Mouse (Mus musculus) G1E-ER4 (cell line): Measurements from ENCODE around the gene Dsn1. TPM values are rescaled to one million over a fixed set of nuclear protein-coding genes. Genes with fewer than 3 reads are reported as not detected.

Source experiments
- GATA1 ChIP-seq: IDR thresholded peaks from one replicate; pipeline ENCODE4 v1.8.0; 2012; ENCODE audit warnings: low read length, inconsistent platforms
- polyA plus RNA-seq: library from polyadenylated mRNA; stranded (reverse); fragments of >175 nt; gene quantifications from 2 replicates; pipeline ENCODE4 v1.2.3, GENCODE M21; 2012

The Dsn1 gene
- 4.9 and 6.4 TPM in 2 replicates for polyA plus RNA-seq

GRCm38 (mm10) chr2:157006511-157007233 is at the start of gene Dsn1:
TSS of gene Dsn1 (minus strand) at chr2:157007154.
- TF ChIP-seq GATA1 = no peak

- no peak for TF ChIP-seq GATA1
Observed at GRCm38 (mm10) chr2:157055721-157056120, 48.8 kb upstream of the Dsn1 start.

DNA sequence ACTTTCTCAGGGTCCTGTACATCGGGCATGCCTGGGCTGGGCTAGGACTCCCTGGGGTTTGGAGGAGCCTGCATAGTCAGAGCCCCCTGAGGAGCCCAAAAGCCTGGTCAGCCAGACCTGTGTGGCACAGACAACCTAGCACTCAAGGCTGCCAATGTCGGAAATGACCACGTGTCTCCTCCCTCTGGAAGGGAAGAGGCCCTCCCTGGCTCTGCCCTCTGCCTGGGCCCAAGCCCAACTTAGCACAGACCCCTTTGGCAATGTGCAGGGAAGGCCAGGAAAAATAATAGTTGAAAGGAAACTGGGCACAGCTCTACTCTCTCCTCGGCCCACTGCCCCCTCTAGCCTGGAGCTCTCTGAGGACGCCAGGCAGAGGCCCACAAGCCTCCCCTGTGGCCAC is 47.9 kb upstream of the Dsn1 start:
- TF ChIP-seq GATA1 = no peak

DNA sequence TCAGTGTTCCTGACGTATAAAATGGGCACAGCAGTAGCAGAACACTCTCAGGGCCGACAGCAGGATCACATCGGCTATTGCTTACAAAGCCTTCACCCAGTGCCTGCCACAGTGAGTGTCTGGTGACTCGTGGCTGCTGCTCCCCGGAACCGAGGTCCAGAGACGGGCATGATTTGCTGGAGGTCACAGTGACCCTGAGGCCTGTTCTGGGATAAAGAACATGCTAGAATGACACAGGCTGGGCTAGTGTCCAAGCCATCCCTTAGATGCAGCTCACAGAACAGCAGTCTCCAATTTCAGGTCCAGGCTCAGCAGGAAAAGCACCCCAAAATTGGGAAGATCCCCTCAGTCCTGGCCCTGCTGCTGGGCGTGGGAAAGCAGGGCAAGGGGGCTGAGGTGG is 47.3 kb upstream of the Dsn1 start:
- TF ChIP-seq GATA1 = no peak

DNA sequence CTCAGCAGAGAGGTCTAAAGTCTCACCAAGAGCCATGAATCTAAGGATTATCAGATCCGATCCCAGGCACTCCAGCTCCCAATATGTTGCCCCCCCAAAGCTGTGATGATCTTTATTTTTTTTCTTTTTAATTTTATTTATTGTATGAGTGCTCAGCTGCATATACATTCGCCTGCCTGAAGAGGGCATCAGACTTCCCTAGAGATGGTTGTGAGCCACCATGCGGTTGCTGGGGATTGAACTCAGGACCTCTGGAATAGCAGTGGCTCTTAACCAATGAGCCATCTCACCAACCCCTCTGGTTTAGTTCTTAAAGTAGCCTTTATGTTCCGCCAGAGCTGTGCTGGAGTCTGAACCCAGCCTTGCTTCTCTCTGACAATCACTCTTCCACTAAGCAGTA is 46.8 kb upstream of the Dsn1 start:
- no peak for TF ChIP-seq GATA1

GRCm38 (mm10) chr2:157053124-157053523 is 46.2 kb upstream of the Dsn1 start:
- TF ChIP-seq GATA1 = no peak

GRCm38 (mm10) chr2:157052448-157052847 is 45.5 kb upstream of the Dsn1 start:
- no peak for TF ChIP-seq GATA1

DNA sequence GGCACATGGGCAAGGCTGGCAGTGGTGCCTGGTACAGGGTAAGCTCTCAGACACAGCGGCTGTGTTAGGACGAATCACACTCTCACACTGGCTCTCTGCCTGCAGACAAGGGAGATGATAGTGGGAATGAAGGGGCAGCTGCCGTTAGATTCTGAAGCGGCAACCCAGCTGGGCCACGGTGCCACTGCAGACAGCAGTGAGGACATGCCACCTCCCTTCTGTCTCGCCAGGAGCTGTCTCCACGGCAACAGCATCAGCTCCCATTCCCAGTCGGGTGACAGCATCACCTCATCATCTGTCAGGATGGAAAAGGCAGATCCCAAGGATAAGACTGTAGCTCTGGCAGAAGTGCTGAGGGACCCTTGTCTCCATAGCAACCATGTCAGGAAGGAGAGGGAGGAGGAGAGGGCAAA is 42.9 kb upstream of the Dsn1 start:
- no peak for TF ChIP-seq GATA1

GRCm38 (mm10) chr2:157048395-157049181 is 41.6 kb upstream of the Dsn1 start:
- TF ChIP-seq GATA1 = no peak

DNA sequence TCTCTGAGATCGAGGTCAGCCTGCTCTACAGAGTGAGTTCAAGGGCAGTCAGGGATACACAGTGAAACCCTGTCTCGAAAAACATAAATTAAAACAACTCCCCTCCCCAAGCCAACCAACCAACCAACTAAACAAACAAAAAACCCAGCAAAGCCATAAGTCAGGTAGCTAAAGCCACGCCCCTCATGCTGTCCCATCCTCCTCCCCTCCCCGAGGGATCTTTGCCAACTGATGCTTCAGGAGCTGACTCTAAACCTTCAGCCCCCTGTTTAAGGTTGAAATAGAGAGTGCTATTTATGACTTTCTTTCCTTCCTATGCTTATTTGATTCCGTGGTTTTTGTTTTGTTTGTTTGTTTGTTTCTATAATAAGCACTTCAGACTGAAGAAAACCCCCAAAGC is 40.0 kb upstream of the Dsn1 start:
- no peak for TF ChIP-seq GATA1

DNA sequence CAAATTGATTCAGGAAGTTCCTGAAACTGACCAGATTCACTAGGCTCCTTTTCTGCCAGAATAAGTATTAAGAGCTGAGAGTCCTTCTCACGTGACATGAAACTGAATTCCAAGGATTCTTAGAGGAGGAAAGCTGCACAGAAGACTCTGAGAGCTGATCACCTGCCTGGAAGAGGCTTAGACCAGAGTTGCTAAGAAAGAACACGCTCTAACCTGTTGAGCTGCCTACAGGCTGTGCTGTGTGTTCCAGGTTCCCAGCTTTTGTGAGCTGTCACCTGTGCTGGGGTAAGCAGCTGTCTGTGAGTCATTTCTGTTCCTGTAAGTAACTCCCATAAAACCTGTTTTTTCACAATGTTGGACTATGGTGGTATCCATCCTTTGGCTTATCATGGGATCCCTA is 39.0 kb upstream of the Dsn1 start:
- no peak for TF ChIP-seq GATA1

DNA sequence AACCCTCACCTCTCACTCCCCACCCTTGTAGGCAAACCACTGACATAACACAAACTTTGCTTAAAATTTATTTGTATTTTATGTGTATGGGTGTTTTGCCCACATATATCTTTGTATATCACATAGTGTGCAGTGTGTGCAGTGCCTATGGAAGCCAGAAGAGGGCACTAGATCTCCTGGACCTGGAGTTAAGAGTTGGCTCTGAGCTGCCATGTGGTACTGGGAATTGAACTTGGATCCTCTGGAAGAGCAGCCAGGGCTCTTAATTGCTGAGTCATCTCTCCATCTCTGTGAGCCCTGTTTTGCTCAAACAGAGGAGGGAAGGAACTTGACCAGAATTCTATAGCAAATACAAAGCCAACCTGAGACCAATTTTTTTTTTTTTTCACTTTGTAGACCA is 37.0 kb upstream of the Dsn1 start:
- no peak for TF ChIP-seq GATA1

DNA sequence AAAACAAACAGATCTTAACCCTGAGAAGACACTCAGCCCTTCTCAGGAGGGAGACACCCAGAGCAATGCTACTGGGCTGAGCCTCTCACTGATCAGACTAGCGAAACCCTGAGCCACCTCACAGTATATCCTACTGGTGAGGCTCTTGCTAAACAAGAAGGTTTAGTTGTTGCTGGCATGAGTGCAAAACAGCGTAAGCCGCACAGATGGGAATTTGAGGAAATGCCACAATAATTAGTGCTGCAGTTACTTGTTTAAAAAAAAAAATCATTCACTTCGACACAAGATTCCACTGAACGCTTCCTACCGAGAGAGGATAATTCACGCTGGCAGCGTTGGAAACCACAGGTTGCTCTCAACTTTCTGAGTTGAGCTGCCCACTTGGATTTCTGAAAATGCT is 36.6 kb upstream of the Dsn1 start:
- no peak for TF ChIP-seq GATA1

GRCm38 (mm10) chr2:157041421-157041820 is 34.5 kb upstream of the Dsn1 start:
- no peak for TF ChIP-seq GATA1

GRCm38 (mm10) chr2:157040649-157041046 is 33.7 kb upstream of the Dsn1 start:
- TF ChIP-seq GATA1 = no peak

GRCm38 (mm10) chr2:157039900-157040648 is 33.1 kb upstream of the Dsn1 start:
- no peak for TF ChIP-seq GATA1
